Mouse (Mus musculus) intestine, embryonic 16.5 days (tissue): Measurements from ENCODE around the gene Gm1043. TPM values are rescaled to one million over a fixed set of nuclear protein-coding genes. Genes with fewer than 3 reads are reported as not detected.

Source experiments
- ATAC-seq: fragments of 200-750 bp; cut with Nextera tagmentation; 2 replicates; pipeline ENCODE4 v1.8.0; 2017; ENCODE audit warnings: moderate TSS enrichment, moderate library complexity
- H3K27ac ChIP-seq: fragments of 300-500 bp; sonication (generic); 2 replicates; pipeline ENCODE4 v1.5.1; 2014; ENCODE audit warnings: mild to moderate bottlenecking, low read length
- H3K27me3 ChIP-seq: fragments of 300-500 bp; sonication (generic); replicated peaks from 2 replicates; pipeline ENCODE4 v1.6.1; 2014; ENCODE audit warnings: low read length, control low read depth, mixed read lengths; ENCODE audit not compliant: control insufficient read depth, insufficient read depth
- H3K36me3 ChIP-seq: fragments of 300-500 bp; sonication (generic); 2 replicates; pipeline ENCODE4 v1.6.1; 2014; ENCODE audit warnings: low read length, control low read depth; ENCODE audit not compliant: control insufficient read depth, insufficient read depth
- H3K4me1 ChIP-seq: fragments of 300-500 bp; sonication (generic); 2 replicates; pipeline ENCODE4 v1.6.1; 2014; ENCODE audit warnings: low read length, control low read depth, mixed read lengths; ENCODE audit not compliant: control insufficient read depth, insufficient read depth
- H3K4me2 ChIP-seq: fragments of 300-500 bp; sonication (generic); 2 replicates; pipeline ENCODE4 v1.6.1; 2014; ENCODE audit warnings: low read depth, low read length, control low read depth
- H3K4me3 ChIP-seq: fragments of 300-500 bp; sonication (generic); 2 replicates; pipeline ENCODE4 v1.5.1; 2014; ENCODE audit warnings: mild to moderate bottlenecking, low read length
- H3K9ac ChIP-seq: fragments of 300-500 bp; sonication (generic); 2 replicates; pipeline ENCODE4 v1.6.1; 2014; ENCODE audit warnings: low read depth, low read length
- H3K9me3 ChIP-seq: fragments of 300-500 bp; sonication (generic); 2 replicates; pipeline ENCODE4 v1.6.1; 2016; ENCODE audit warnings: low read length, control low read depth; ENCODE audit not compliant: control insufficient read depth
- WGBS: fragments of 180-500 bp; shearing (Covaris S2); extraction: QIAGEN DNeasy Blood & Tissue Kit; methylation state at CpG from one replicate; pipeline ENCODE4 v1.1.7; 2014; 5-methylcytosine and 5-hydroxymethylcytosine counted together
- polyA plus RNA-seq: library from polyadenylated mRNA; unstranded; fragments of >200 nt; fragmentation: Nextera tagmentation; extraction: Ambion mirVana; gene quantifications from 2 replicates; pipeline ENCODE4 v1.2.1, GENCODE M21; 2015

Gene Gm1043
- polyA plus RNA-seq, 1 experiment from 2014 or later, result 0.04 TPM

GRCm38 (mm10) chr5:37202285-37202684 is 117.1 kb downstream of the Gm1043 start:
- H3K36me3 ChIP-seq, result no peaks in the 10 kb centered on the region
- no peaks in the 10 kb centered on the region for H3K27me3 ChIP-seq
- no peaks in the 10 kb centered on the region for H3K9me3 ChIP-seq
- WGBS, result 25% methylated on average over 1 of the region's 1 CpGs
- H3K4me2 ChIP-seq, result no peak overlapping the region
- no peak overlapping the region for H3K4me3 ChIP-seq
- ATAC-seq, result no peak
- H3K27ac ChIP-seq, result no peak overlapping the region
- peaks cover 12% of the 10 kb centered on the region for H3K4me1 ChIP-seq
- H3K9ac ChIP-seq, result no peak overlapping the region

GRCm38 (mm10) chr5:37204886-37205285 is 119.7 kb downstream of the Gm1043 start:
- H3K4me2 ChIP-seq, result no peak overlapping the region
- H3K9me3 ChIP-seq, result no peaks in the 10 kb centered on the region
- H3K4me1 ChIP-seq, result no peaks in the 10 kb centered on the region
- H3K27me3 ChIP-seq, result no peaks in the 10 kb centered on the region
- H3K9ac ChIP-seq, result no peak overlapping the region
- WGBS, result 75% methylated on average over 7 of the region's 7 CpGs
- no peak overlapping the region for H3K27ac ChIP-seq
- H3K36me3 ChIP-seq, result no peaks in the 10 kb centered on the region
- H3K4me3 ChIP-seq, result no peak overlapping the region
- no peak for ATAC-seq

- Histone ChIP-seq H3K9ac (no peak overlapping the region), H3K4me3 (no peak overlapping the region), H3K4me1 (no peaks in the 10 kb centered on the region), H3K36me3 (no peaks in the 10 kb centered on the region), H3K9me3 (no peaks in the 10 kb centered on the region), H3K4me2 (no peak overlapping the region), H3K27me3 (no peaks in the 10 kb centered on the region), H3K27ac (no peak overlapping the region)
- WGBS, result 83% methylated on average over 1 of the region's 1 CpGs
- ATAC-seq, result no peak
Observed at GRCm38 (mm10) chr5:37205420-37205819, 120.2 kb downstream of the Gm1043 start.

GRCm38 (mm10) chr5:37206364-37206763 is 121.2 kb downstream of the Gm1043 start:
- Histone ChIP-seq H3K9me3 (no peaks in the 10 kb centered on the region), H3K4me3 (no peak overlapping the region), H3K4me2 (no peak overlapping the region), H3K36me3 (no peaks in the 10 kb centered on the region), H3K9ac (no peak overlapping the region), H3K27ac (no peak overlapping the region), H3K4me1 (no peaks in the 10 kb centered on the region), H3K27me3 (no peaks in the 10 kb centered on the region)
- ATAC-seq, result no peak
- WGBS, result 51% methylated on average over 2 of the region's 2 CpGs

GRCm38 (mm10) chr5:37212938-37213708 is 128.0 kb downstream of the Gm1043 start:
- 79% methylated on average over 9 of the region's 9 CpGs for WGBS
- Histone ChIP-seq H3K27me3 (no peaks in the 10 kb centered on the region), H3K9me3 (no peaks in the 10 kb centered on the region), H3K4me2 (no peak overlapping the region), H3K36me3 (no peaks in the 10 kb centered on the region), H3K4me1 (no peaks in the 10 kb centered on the region), H3K27ac (no peak overlapping the region), H3K9ac (no peak overlapping the region), H3K4me3 (no peak overlapping the region)
- ATAC-seq, result no peak

- Histone ChIP-seq H3K4me1 (no peaks in the 10 kb centered on the region), H3K4me3 (no peak overlapping the region), H3K27me3 (no peaks in the 10 kb centered on the region), H3K4me2 (no peak overlapping the region), H3K36me3 (no peaks in the 10 kb centered on the region), H3K27ac (no peak overlapping the region), H3K9ac (no peak overlapping the region), H3K9me3 (no peaks in the 10 kb centered on the region)
- WGBS, result 67% methylated on average over 4 of the region's 4 CpGs
- no peak for ATAC-seq
Observed at GRCm38 (mm10) chr5:37213709-37214103, 128.5 kb downstream of the Gm1043 start.

- WGBS, result 88% methylated on average over 6 of the region's 6 CpGs
- no peak overlapping the region for H3K27ac ChIP-seq
- no peak overlapping the region for H3K9ac ChIP-seq
- no peaks in the 10 kb centered on the region for H3K4me1 ChIP-seq
- H3K4me2 ChIP-seq, result no peak overlapping the region
- no peaks in the 10 kb centered on the region for H3K27me3 ChIP-seq
- H3K4me3 ChIP-seq, result no peak overlapping the region
- no peak for ATAC-seq
- H3K9me3 ChIP-seq, result no peaks in the 10 kb centered on the region
- H3K36me3 ChIP-seq, result no peaks in the 10 kb centered on the region
Observed at GRCm38 (mm10) chr5:37214614-37215013, 129.4 kb downstream of the Gm1043 start.

GRCm38 (mm10) chr5:37215276-37215675 is 130.1 kb downstream of the Gm1043 start:
- 90% methylated on average over 7 of the region's 7 CpGs for WGBS
- no peak overlapping the region for H3K4me2 ChIP-seq
- ATAC-seq, result no peak
- no peak overlapping the region for H3K9ac ChIP-seq
- H3K27ac ChIP-seq, result no peak overlapping the region
- H3K4me3 ChIP-seq, result no peak overlapping the region
- H3K27me3 ChIP-seq, result no peaks in the 10 kb centered on the region
- H3K4me1 ChIP-seq, result no peaks in the 10 kb centered on the region
- no peaks in the 10 kb centered on the region for H3K9me3 ChIP-seq
- H3K36me3 ChIP-seq, result no peaks in the 10 kb centered on the region

- Histone ChIP-seq H3K9me3 (no peaks in the 10 kb centered on the region), H3K27ac (no peak overlapping the region), H3K4me3 (no peak overlapping the region), H3K4me2 (no peak overlapping the region), H3K9ac (no peak overlapping the region), H3K4me1 (no peaks in the 10 kb centered on the region), H3K27me3 (no peaks in the 10 kb centered on the region), H3K36me3 (no peaks in the 10 kb centered on the region)
- WGBS, result 51% methylated on average over 5 of the region's 5 CpGs
- no peak for ATAC-seq
Observed at GRCm38 (mm10) chr5:37219615-37220014, 134.4 kb downstream of the Gm1043 start.

- Histone ChIP-seq H3K27ac (no peak overlapping the region), H3K4me3 (no peak overlapping the region), H3K9ac (no peak overlapping the region), H3K27me3 (no peaks in the 10 kb centered on the region), H3K4me2 (no peak overlapping the region), H3K4me1 (no peaks in the 10 kb centered on the region), H3K36me3 (no peaks in the 10 kb centered on the region), H3K9me3 (no peaks in the 10 kb centered on the region)
- ATAC-seq, result no peak
- WGBS, result 86% methylated on average over 5 of the region's 5 CpGs
Observed at GRCm38 (mm10) chr5:37220575-37220974, 135.4 kb downstream of the Gm1043 start.
